Mouse (Mus musculus) limb, embryonic 14.5 days (tissue): ENCODE data around the gene Eif3d. TPM values are rescaled to one million over a fixed set of nuclear protein-coding genes. Genes with fewer than 3 reads are reported as not detected.

ENCODE experiments used
- ATAC-seq: fragments of 200-750 bp; cut with Nextera tagmentation; 2 replicates; pipeline ENCODE4 v1.8.0; 2017; ENCODE audit warnings: low read depth, moderate number of reproducible peaks, moderate TSS enrichment; ENCODE audit not compliant: low FRiP score
- DNase-seq: peaks from one replicate; pipeline ENCODE4 v3.0.0-alpha.2; 2015; ENCODE audit warnings: low spot score
- H3K27ac ChIP-seq: fragments of 300-500 bp; sonication (generic); replicated peaks from 2 replicates; pipeline ENCODE4 v1.5.1; 2014; ENCODE audit warnings: low read depth, mild to moderate bottlenecking, low read length, moderate library complexity, mixed read lengths
- H3K27me3 ChIP-seq: fragments of 300-500 bp; sonication (generic); 2 replicates; pipeline ENCODE4 v1.6.1; 2014; ENCODE audit warnings: low read length, mixed read lengths; ENCODE audit not compliant: control insufficient read depth, insufficient read depth
- H3K36me3 ChIP-seq: fragments of 300-500 bp; sonication (generic); 2 replicates; pipeline ENCODE4 v1.6.1; 2014; ENCODE audit warnings: mild to moderate bottlenecking, low read length, moderate library complexity, mixed read lengths; ENCODE audit not compliant: control insufficient read depth, insufficient read depth
- H3K4me1 ChIP-seq: fragments of 300-500 bp; sonication (generic); 2 replicates; pipeline ENCODE4 v1.6.1; 2014; ENCODE audit warnings: antibody characterized with exemption, low read length, mixed read lengths; ENCODE audit not compliant: control insufficient read depth, insufficient read depth
- H3K4me2 ChIP-seq: fragments of 300-500 bp; sonication (generic); replicated peaks from 2 replicates; pipeline ENCODE4 v1.6.1; 2014; ENCODE audit warnings: low read depth, mild to moderate bottlenecking, low read length, moderate library complexity; ENCODE audit not compliant: severe bottlenecking
- H3K4me3 ChIP-seq: fragments of 300-500 bp; sonication (generic); replicated peaks from 2 replicates; pipeline ENCODE4 v1.5.1; 2014; ENCODE audit warnings: low read length
- H3K9ac ChIP-seq: fragments of 300-500 bp; sonication (generic); 2 replicates; pipeline ENCODE4 v1.6.1; 2014; ENCODE audit warnings: mild to moderate bottlenecking, low read depth, low read length, moderate library complexity; ENCODE audit not compliant: severe bottlenecking
- H3K9me3 ChIP-seq: fragments of 300-500 bp; sonication (generic); 2 replicates; pipeline ENCODE4 v1.6.1; 2016; ENCODE audit warnings: low read length; ENCODE audit not compliant: control insufficient read depth
- POLR2A ChIP-seq: fragments of 200-500 bp; IDR thresholded peaks from 2 replicates; pipeline ENCODE4 v1.8.0; 2012; ENCODE audit warnings: inconsistent platforms, mild to moderate bottlenecking, moderate library complexity, borderline replicate concordance; ENCODE audit not compliant: insufficient read depth, insufficient read length; ENCODE audit errors: extremely low read depth
- WGBS: fragments of 180-500 bp; shearing (Covaris S2); extraction: QIAGEN DNeasy Blood & Tissue Kit; methylation state at CpG from one replicate; pipeline ENCODE4 v1.1.7; 2014; 5-methylcytosine and 5-hydroxymethylcytosine counted together
- polyA plus RNA-seq, 2 experiments: library from polyadenylated mRNA; depleted of rRNA in 1 of 2; stranded (reverse) in 1 of 2; unstranded in 1 of 2; fragments of >200 nt; fragmentation: Nextera tagmentation in 1 of 2; extraction: Ambion mirVana in 1 of 2; gene quantifications; 2 replicates each; pipeline versions ENCODE4 v1.2.1 to v1.2.3; 2012 to 2014

Eif3d gene
- polyA plus RNA-seq, 2 experiments = 188 to 204 TPM

- Histone ChIP-seq H3K4me2 (no peak overlapping the region), H3K27ac (no peak overlapping the region), H3K27me3 (no peaks in the 10 kb centered on the region), H3K9ac (no peak overlapping the region), H3K36me3 (no peaks in the 10 kb centered on the region), H3K4me3 (no peak overlapping the region), H3K9me3 (no peaks in the 10 kb centered on the region), H3K4me1 (no peaks in the 10 kb centered on the region)
- 34% methylated on average over 3 of the region's 3 CpGs for WGBS
- no peak for ATAC-seq
- TF ChIP-seq POLR2A = no peak
- DNase-seq = no peak
Observed at GRCm38 (mm10) chr15:77983391-77983790, 12.8 kb upstream of the Eif3d start.

GRCm38 (mm10) chr15:77982195-77982939 is 11.8 kb upstream of the Eif3d start:
- Histone ChIP-seq H3K4me2 (no peak overlapping the region), H3K27me3 (no peaks in the 10 kb centered on the region), H3K27ac (no peak overlapping the region), H3K36me3 (no peaks in the 10 kb centered on the region), H3K9ac (no peak overlapping the region), H3K4me3 (no peak overlapping the region), H3K4me1 (no peaks in the 10 kb centered on the region), H3K9me3 (no peaks in the 10 kb centered on the region)
- 28% methylated on average over 18 of the region's 18 CpGs for WGBS
- TF ChIP-seq POLR2A = no peak
- ATAC-seq = no peak
- no peak for DNase-seq

- no peak overlapping the region for H3K27ac ChIP-seq
- no peak overlapping the region for H3K9ac ChIP-seq
- ATAC-seq (no peak), DNase-seq (no peak)
- H3K9me3 ChIP-seq = no peaks in the 10 kb centered on the region
- H3K4me1 ChIP-seq = no peaks in the 10 kb centered on the region
- H3K4me2 ChIP-seq = no peak overlapping the region
- H3K4me3 ChIP-seq = no peak overlapping the region
- 71% methylated on average over 5 of the region's 5 CpGs for WGBS
- TF ChIP-seq POLR2A = no peak
- H3K27me3 ChIP-seq = no peaks in the 10 kb centered on the region
- no peaks in the 10 kb centered on the region for H3K36me3 ChIP-seq
Observed at GRCm38 (mm10) chr15:77981181-77981680, 10.6 kb upstream of the Eif3d start.

- WGBS = 90% methylated on average over 10 of the region's 10 CpGs
Observed at GRCm38 (mm10) chr15:77979427-77979865, 8.8 kb upstream of the Eif3d start.

DNA sequence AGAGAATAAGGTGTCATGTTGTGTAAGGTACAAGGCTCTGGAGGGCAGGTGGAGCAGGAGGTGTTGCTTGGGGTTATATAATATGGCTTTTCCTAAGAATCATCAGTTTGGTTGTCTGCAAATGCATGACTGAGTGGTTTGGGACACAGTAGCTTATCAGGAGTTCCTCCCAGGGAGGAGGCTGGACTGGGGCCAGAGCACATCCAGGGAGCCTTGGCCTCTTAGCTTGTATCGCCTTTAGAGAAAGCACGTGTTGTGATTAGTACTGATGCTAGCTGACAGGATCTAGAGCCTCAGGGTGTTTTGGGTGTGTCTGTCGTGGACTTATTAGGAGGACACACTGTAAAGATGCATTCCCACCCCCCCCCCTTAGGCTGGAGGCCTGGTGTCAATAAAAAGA is 7.0 kb upstream of the Eif3d start:
- 65% methylated on average over 3 of the region's 3 CpGs for WGBS
- Histone ChIP-seq H3K9me3 (no peaks in the 10 kb centered on the region), H3K4me3 (no peak overlapping the region), H3K9ac (no peak overlapping the region), H3K27ac (no peak overlapping the region), H3K27me3 (no peaks in the 10 kb centered on the region), H3K4me2 (no peak overlapping the region), H3K4me1 (no peaks in the 10 kb centered on the region), H3K36me3 (no peaks in the 10 kb centered on the region)
- no peak for DNase-seq
- ATAC-seq = no peak
- no peak for TF ChIP-seq POLR2A

More at GRCm38 (mm10) chr15:77979427-77979865, 8.8 kb upstream of the Eif3d start:
- H3K9ac ChIP-seq = no peak overlapping the region
- H3K27ac ChIP-seq = no peak overlapping the region
- DNase-seq (no peak), ATAC-seq (no peak)
- no peak overlapping the region for H3K4me2 ChIP-seq
- TF ChIP-seq POLR2A = no peak
- H3K4me1 ChIP-seq = no peaks in the 10 kb centered on the region
- no peaks in the 10 kb centered on the region for H3K27me3 ChIP-seq
- no peaks in the 10 kb centered on the region for H3K36me3 ChIP-seq
- no peak overlapping the region for H3K4me3 ChIP-seq
- H3K9me3 ChIP-seq = no peaks in the 10 kb centered on the region
